Comparison of ENCODE assay signal across 16 mouse cellular contexts in genomic region chr2:124258108-124258507, GRCm38 (mm10).
DNase-seq lines count a peak whose midpoint lies in the region; ATAC-seq and TF ChIP-seq lines count a peak whose summit lies in the region.
"Had no signal": no experiment of that assay in that cellular context is flagged by ENCODE, and none has a peak within 500 bp of the region (broad histone marks: within the 10 kb centered on the region; RNA-seq: fewer than 3 reads in every experiment).

No protein-coding gene starts in this region.

- peak; percentile 22 to 35 for DNase-seq in heart, adult 18-20 months
- peak; percentile 33 for DNase-seq in left cerebral cortex, postnatal 4 days
- DNase-seq in left cerebral cortex, adult 2 months (ENCODE audit: extremely low spot score in 1 of 2, low spot score in 2 of 2), result no peak
- DNase-seq in MN1 (ENCODE audit: low spot score), result peak; percentile 37
- DNase-seq in heart, postnatal 10 days, result peak; percentile 35 to 40
- DNase-seq in ovary, adult 18-20 months (ENCODE audit: low spot score), result no peak
- DNase-seq in cerebellum, adult 9-10 months, result no peak
- DNase-seq: cerebellum, adult 11-12 months; kidney, postnatal 25 days; layer of hippocampus, postnatal 36 days; lung, adult 18-20 months; spleen, adult 18-20 months; thymus, postnatal 14 days had no signal

- intact Hi-C loops in left cerebral cortex, postnatal 4 days (cut with DNase I), result no loop called here
- intact Hi-C loops in left cerebral cortex, adult 2 months (cut with DNase I), result no loop called here
- intact Hi-C loops in heart, postnatal 10 days (cut with DNase I), result no loop called here

- H3K36me3 ChIP-seq in heart, embryonic 11.5 days (ENCODE audit: control insufficient read depth, insufficient read depth, low read length), result no peaks in the 10 kb centered on the region
- H3K36me3 ChIP-seq: G1E; limb, embryonic 13.5 days had no signal

- no peak overlapping the region for H3K27ac ChIP-seq in heart, embryonic 11.5 days (ENCODE audit: low read depth, low read length)
- H3K27ac ChIP-seq in left cerebral cortex, adult 2 months, result no peak overlapping the region
- H3K27ac ChIP-seq: limb, embryonic 13.5 days had no signal

- H3K4me1 ChIP-seq in heart, embryonic 11.5 days (ENCODE audit: control insufficient read depth, insufficient read depth, low read length), result no peaks in the 10 kb centered on the region
- H3K4me1 ChIP-seq: limb, embryonic 13.5 days had no signal

- no peak overlapping the region for H3K4me2 ChIP-seq in heart, embryonic 11.5 days
- H3K4me2 ChIP-seq: limb, embryonic 13.5 days had no signal

- TF ChIP-seq CTCF in left cerebral cortex, adult 2 months (IDR thresholded peaks at IDR 0.05), result no peak

- H3K9me3 ChIP-seq in heart, embryonic 11.5 days (replicated peaks; ENCODE audit: control insufficient read depth, low read length), result no peaks in the 10 kb centered on the region
- H3K9me3 ChIP-seq: limb, embryonic 13.5 days had no signal

- WGBS in heart, embryonic 11.5 days (ENCODE audit: insufficient replicate concordance), result 24% methylated on average over 1 of the region's 1 CpGs

- no peak overlapping the region for H3K9ac ChIP-seq in heart, embryonic 11.5 days (ENCODE audit: low read depth, low read length)
- H3K9ac ChIP-seq: limb, embryonic 13.5 days had no signal

- no peak for ATAC-seq in heart, embryonic 11.5 days (replicated peaks; ENCODE audit: insufficient number of reproducible peaks, low FRiP score, low TSS enrichment)

- H3K4me3 ChIP-seq in heart, embryonic 11.5 days (ENCODE audit: low read depth, low read length), result no peak overlapping the region
- no peak overlapping the region for H3K4me3 ChIP-seq in left cerebral cortex, adult 2 months
- H3K4me3 ChIP-seq: limb, embryonic 13.5 days had no signal

- H3K27me3 ChIP-seq in heart, embryonic 11.5 days (ENCODE audit: control insufficient read depth, insufficient read depth, low read length), result no peaks in the 10 kb centered on the region
- H3K27me3 ChIP-seq: limb, embryonic 13.5 days had no signal

Comparison
In these comparisons a context has a peak if more than half of its experiments do, and no peak if none do; other contexts are left out.
1. DNase-seq: peak in heart, adult 18-20 months (2 of 2), left cerebral cortex, postnatal 4 days (single experiment), MN1 (single experiment) and heart, postnatal 10 days (2 of 2); none in left cerebral cortex, adult 2 months (0 of 2), ovary, adult 18-20 months (single experiment) and cerebellum, adult 9-10 months (single experiment).